Mouse (Mus musculus) forebrain, embryonic 14.5 days (tissue): Measurements from ENCODE around the gene Ang5. TPM values are rescaled to one million over a fixed set of nuclear protein-coding genes. Genes with fewer than 3 reads are reported as not detected.
"Not testable (repeated sequence)": the region's sequence is repeated elsewhere in the genome, so short reads cannot be mapped to it uniquely, and the experiment has no call there.

Experiments
- ATAC-seq: fragments of 200-750 bp; cut with Nextera tagmentation; 2 replicates; pipeline ENCODE4 v1.8.0; 2017; ENCODE audit warnings: mild to moderate bottlenecking, moderate library complexity
- DNase-seq: peaks from one replicate; pipeline ENCODE4 v3.0.0-alpha.2; 2015; ENCODE audit warnings: low spot score
- H3K27ac ChIP-seq: fragments of 300-500 bp; sonication (generic); 2 replicates; pipeline ENCODE4 v1.5.1; 2014; ENCODE audit warnings: low read depth, mild to moderate bottlenecking, control low read depth, low read length, moderate library complexity
- H3K27me3 ChIP-seq: fragments of 300-500 bp; sonication (generic); replicated peaks from 2 replicates; pipeline ENCODE4 v1.6.1; 2014; ENCODE audit warnings: low read length, control low read depth, mixed read lengths; ENCODE audit not compliant: control insufficient read depth, insufficient read depth
- H3K36me3 ChIP-seq: fragments of 300-500 bp; sonication (generic); 2 replicates; pipeline ENCODE4 v1.6.1; 2014; ENCODE audit warnings: low read length, control low read depth; ENCODE audit not compliant: control insufficient read depth, insufficient read depth
- H3K4me1 ChIP-seq: fragments of 300-500 bp; sonication (generic); 2 replicates; pipeline ENCODE4 v1.6.1; 2014; ENCODE audit warnings: antibody characterized with exemption, low read length, control low read depth; ENCODE audit not compliant: control insufficient read depth, insufficient read depth
- H3K4me2 ChIP-seq: fragments of 300-500 bp; sonication (generic); 2 replicates; pipeline ENCODE4 v1.6.1; 2014; ENCODE audit warnings: mild to moderate bottlenecking, control low read depth, low read length
- H3K4me3 ChIP-seq: fragments of 300-500 bp; sonication (generic); 2 replicates; pipeline ENCODE4 v1.5.1; 2014; ENCODE audit warnings: low read depth, low read length, control low read depth
- H3K9ac ChIP-seq: fragments of 300-500 bp; sonication (generic); 2 replicates; pipeline ENCODE4 v1.6.1; 2014; ENCODE audit warnings: mild to moderate bottlenecking, low read length, control low read depth, moderate library complexity
- H3K9me3 ChIP-seq: fragments of 300-500 bp; sonication (generic); replicated peaks from 2 replicates; pipeline ENCODE4 v1.6.1; 2016; ENCODE audit warnings: low read length, control low read depth, mixed read lengths; ENCODE audit not compliant: control insufficient read depth
- WGBS: fragments of 180-500 bp; shearing (Covaris S2); extraction: QIAGEN DNeasy Blood & Tissue Kit; methylation state at CpG from one replicate; pipeline ENCODE4 v1.1.7; 2014; 5-methylcytosine and 5-hydroxymethylcytosine counted together
- polyA plus RNA-seq: library from polyadenylated mRNA; unstranded; fragments of >200 nt; fragmentation: Nextera tagmentation; extraction: Ambion mirVana; gene quantifications from 2 replicates; pipeline ENCODE4 v1.2.1, GENCODE M21; 2014

Gene Ang5
- not detected in 2 replicates for polyA plus RNA-seq

- not testable (repeated sequence) for H3K9ac ChIP-seq, H3K27me3 ChIP-seq, H3K9me3 ChIP-seq, H3K4me3 ChIP-seq, DNase-seq, H3K4me1 ChIP-seq, ATAC-seq, H3K27ac ChIP-seq, H3K36me3 ChIP-seq, H3K4me2 ChIP-seq
- no CpG with 5 or more reads among the region's 2 CpGs for WGBS
Observed at GRCm38 (mm10) chr14:43956769-43957168, at the start of gene Ang5. Gene Ang5 (plus strand): TSS chr14:43957069.

GRCm38 (mm10) chr14:43918214-43918613 is 38.7 kb upstream of the Ang5 start:
- H3K9ac ChIP-seq, ATAC-seq, H3K4me1 ChIP-seq, H3K4me3 ChIP-seq, H3K9me3 ChIP-seq, H3K4me2 ChIP-seq, H3K27ac ChIP-seq, H3K27me3 ChIP-seq, DNase-seq, H3K36me3 ChIP-seq: not testable (repeated sequence)

GRCm38 (mm10) chr14:43923459-43923858 is 33.4 kb upstream of the Ang5 start, which contains the start of gene Ear10:
Gene Ear10 (minus strand): TSS chr14:43923559.
- not testable (repeated sequence) for H3K4me1 ChIP-seq, H3K4me3 ChIP-seq, H3K27ac ChIP-seq, H3K9ac ChIP-seq, H3K36me3 ChIP-seq, H3K4me2 ChIP-seq, ATAC-seq, H3K27me3 ChIP-seq, H3K9me3 ChIP-seq, DNase-seq
- WGBS, result 99% methylated on average over 3 of the region's 3 CpGs

- DNase-seq (peak; percentile 92), ATAC-seq (peak; percentile 99)
- Histone ChIP-seq H3K27ac (peak within 1 kb of the TSS; percentile 77), H3K4me3 (peak within 1 kb of the TSS; percentile 42), H3K9ac (peak within 1 kb of the TSS; percentile 65), H3K4me2 (peak within 1 kb of the TSS; percentile 43)
- WGBS, result 8% methylated on average over 10 of the region's 10 CpGs
- not testable (repeated sequence) for H3K9me3 ChIP-seq, H3K36me3 ChIP-seq, H3K4me1 ChIP-seq, H3K27me3 ChIP-seq
Observed at GRCm38 (mm10) chr14:43924688-43925403, 32.0 kb upstream of the Ang5 start, which contains the start of gene Gm8113. Gene Gm8113 (plus strand): TSS chr14:43925390.

- H3K4me2 ChIP-seq, result peak overlapping the region; percentile 43
- not testable (repeated sequence) for H3K36me3 ChIP-seq, H3K27me3 ChIP-seq, H3K4me1 ChIP-seq, H3K9me3 ChIP-seq
- 4% methylated on average over 21 of the region's 21 CpGs for WGBS
- peak overlapping the region; percentile 77 for H3K27ac ChIP-seq
- H3K4me3 ChIP-seq, result peak overlapping the region; percentile 42
- DNase-seq, result peak; percentile 59
- ATAC-seq, result peak; percentile 95
- peak overlapping the region; percentile 65 for H3K9ac ChIP-seq
Observed at GRCm38 (mm10) chr14:43925404-43925950, 31.4 kb upstream of the Ang5 start.

- not testable (repeated sequence) for H3K27me3 ChIP-seq, H3K4me3 ChIP-seq, H3K36me3 ChIP-seq, H3K9me3 ChIP-seq, H3K9ac ChIP-seq, ATAC-seq, H3K4me1 ChIP-seq, H3K27ac ChIP-seq, H3K4me2 ChIP-seq
- WGBS, result 17% methylated on average over 8 of the region's 8 CpGs
- peak; percentile 62 for DNase-seq
Observed at GRCm38 (mm10) chr14:43932991-43933390, 23.9 kb upstream of the Ang5 start.

GRCm38 (mm10) chr14:43933399-43933798 is 23.5 kb upstream of the Ang5 start:
- H3K4me1 ChIP-seq, H3K27ac ChIP-seq, DNase-seq, ATAC-seq, H3K9ac ChIP-seq, H3K9me3 ChIP-seq, H3K27me3 ChIP-seq, H3K4me2 ChIP-seq, H3K4me3 ChIP-seq, H3K36me3 ChIP-seq: not testable (repeated sequence)
- 59% methylated on average over 5 of the region's 5 CpGs for WGBS

GRCm38 (mm10) chr14:43953382-43953781 is 3.5 kb upstream of the Ang5 start:
- H3K36me3 ChIP-seq, H3K9me3 ChIP-seq, H3K4me3 ChIP-seq, H3K9ac ChIP-seq, H3K4me1 ChIP-seq, H3K27me3 ChIP-seq, DNase-seq, ATAC-seq, H3K27ac ChIP-seq, H3K4me2 ChIP-seq: not testable (repeated sequence)
- WGBS, result 67% methylated on average over 1 of the region's 2 CpGs

GRCm38 (mm10) chr14:43955074-43955473 is 1.8 kb upstream of the Ang5 start:
- not testable (repeated sequence) for H3K9me3 ChIP-seq, DNase-seq, H3K27ac ChIP-seq, H3K9ac ChIP-seq, H3K4me3 ChIP-seq, H3K4me1 ChIP-seq, H3K36me3 ChIP-seq, H3K4me2 ChIP-seq, ATAC-seq, H3K27me3 ChIP-seq
- no CpG with 5 or more reads among the region's 1 CpGs for WGBS
